Mouse (Mus musculus): Measurements from ENCODE around the gene H13. TPM values are rescaled to one million over a fixed set of nuclear protein-coding genes. Genes with fewer than 3 reads are reported as not detected.

The H13 gene
- total RNA-seq, 2 experiments from 2014 or later, result 149 to 160 TPM

Other genes starting within 250 kb of the H13 start
- gene Defb23, start 204.8 kb upstream of the H13 start, total RNA-seq (2021), result not detected
- not detected for gene Defb20, start 192.4 kb upstream of the H13 start, total RNA-seq (2021)
- not detected for gene Defb22, start 179.3 kb upstream of the H13 start, total RNA-seq (2021)
- not detected for gene Defb26, start 157.8 kb upstream of the H13 start, total RNA-seq (2021)
- gene Defb28, start 151.2 kb upstream of the H13 start, total RNA-seq (2021), result not detected
- not detected for gene Defb29, start 129.4 kb upstream of the H13 start, total RNA-seq (2021)
- not detected for gene Gm17416, start 100.1 kb upstream of the H13 start, total RNA-seq (2021)
- gene Defb21, start 96.7 kb upstream of the H13 start, total RNA-seq (2021), result not detected
- not detected for gene Defb19, start 89.1 kb upstream of the H13 start, total RNA-seq (2021)
- gene Defb45, start 70.1 kb upstream of the H13 start, total RNA-seq (2021), result not detected
- gene Defb36, start 65.1 kb upstream of the H13 start, total RNA-seq (2021), result not detected
- not detected for gene Defb25, start 46.4 kb upstream of the H13 start, total RNA-seq (2021)
- under 1 TPM; 0.62 to 0.86 TPM for gene Rem1, start 42.5 kb upstream of the H13 start, total RNA-seq (2021)
- gene Mcts2, start 17.6 kb downstream of the H13 start, total RNA-seq (2021), result 10 to 100 TPM; 30.4 to 32.5 TPM
- 10 to 100 TPM; 25.6 to 27.6 TPM for gene Id1, start 66.8 kb downstream of the H13 start, total RNA-seq (2021)
- 1 to 10 TPM; 1.7 to 1.9 TPM for gene Cox4i2, start 84.7 kb downstream of the H13 start, total RNA-seq (2021)
- 100 to 1,000 TPM; 113 to 116 TPM for gene Bcl2l1, start 162.3 kb downstream of the H13 start, total RNA-seq (2021)
- gene Tpx2, start 178.5 kb downstream of the H13 start, total RNA-seq (2021), result 10 to 100 TPM in 1 of 2 experiments, 1 to 10 TPM in 1; 9.8 to 11.0 TPM
- gene Mylk2, start 241.9 kb downstream of the H13 start, total RNA-seq (2021), result not detected